Mouse (Mus musculus): ENCODE results near the gene Ins2. TPM values are rescaled to one million over a fixed set of nuclear protein-coding genes. Genes with fewer than 3 reads are reported as not detected.

Gene Ins2
- polyA plus RNA-seq, 2 experiments: 0.13 to 0.83 TPM

- H3K9ac ChIP-seq (replicated peaks): no peak overlapping the region
- no peaks in the 10 kb centered on the region for H3K36me3 ChIP-seq (replicated peaks; ENCODE audit: control insufficient read depth, insufficient read depth, low read depth)
- H3K9me3 ChIP-seq (ENCODE audit: control insufficient read depth, low read length): no peaks in the 10 kb centered on the region
- ATAC-seq (ENCODE audit: insufficient read depth) (no peak), DNase-seq (ENCODE audit: low read depth in 3 of 3, low spot score in 3 of 3) (no peak)
- TF ChIP-seq EP300 (IDR thresholded peaks at IDR 0.05; ENCODE audit: low read depth) (no peak), CTCF (IDR thresholded peaks at IDR 0.05; ENCODE audit: low read depth) (0 out of 2 replicates have a peak, but pooled peaks have one; percentile 6)
- no peaks in the 10 kb centered on the region for H3K4me1 ChIP-seq (replicated peaks; ENCODE audit: control insufficient read depth in 2 of 2, insufficient read depth in 2 of 2, low read length in 1 of 2)
- no peak overlapping the region for H3K4me3 ChIP-seq (ENCODE audit: insufficient read depth in 1 of 2, low read depth in 2 of 2, low read length in 2 of 2)
- H3K4me2 ChIP-seq (ENCODE audit: low read depth): no peak overlapping the region
- no peak overlapping the region for H3K27ac ChIP-seq
- 50% methylated on average over 3 of the region's 3 CpGs for WGBS (ENCODE audit: insufficient replicate concordance)
- H3K27me3 ChIP-seq (ENCODE audit: control insufficient read depth, insufficient read depth, low read length): no peaks in the 10 kb centered on the region
Measured at GRCm38 (mm10) chr7:142725973-142726372, 17.2 kb downstream of the Ins2 start.

GRCm38 (mm10) chr7:142720725-142721124 lies 22.5 kb downstream of the Ins2 start:
- DNase-seq (ENCODE audit: low read depth in 3 of 3, low spot score in 3 of 3): peak in 1 of 3 experiments; percentile 9
- no peak for ATAC-seq (ENCODE audit: insufficient read depth)

GRCm38 (mm10) chr7:142714783-142715498 lies 28.2 kb downstream of the Ins2 start:
- H3K4me1 ChIP-seq (replicated peaks; ENCODE audit: control insufficient read depth in 2 of 2, insufficient read depth in 2 of 2, low read length in 1 of 2): no peaks in the 10 kb centered on the region
- no peaks in the 10 kb centered on the region for H3K36me3 ChIP-seq (replicated peaks; ENCODE audit: control insufficient read depth, insufficient read depth, low read depth)
- DNase-seq (ENCODE audit: low read depth in 3 of 3, low spot score in 3 of 3) (peak in 2 of 3 experiments; percentile 17 to 19), ATAC-seq (ENCODE audit: insufficient read depth) (no peak)
- no peaks in the 10 kb centered on the region for H3K27me3 ChIP-seq (ENCODE audit: control insufficient read depth, insufficient read depth, low read length)
- TF ChIP-seq EP300 (IDR thresholded peaks at IDR 0.05; ENCODE audit: low read depth): no peak
- peak; percentile 77 for TF ChIP-seq CTCF (IDR thresholded peaks at IDR 0.05; ENCODE audit: low read depth)
- no peak overlapping the region for H3K4me2 ChIP-seq (ENCODE audit: low read depth)
- H3K9me3 ChIP-seq (ENCODE audit: control insufficient read depth, low read length): no peaks in the 10 kb centered on the region
- no peak overlapping the region for H3K4me3 ChIP-seq (ENCODE audit: insufficient read depth in 1 of 2, low read depth in 2 of 2, low read length in 2 of 2)
- no peak overlapping the region for H3K9ac ChIP-seq (replicated peaks)
- WGBS (ENCODE audit: insufficient replicate concordance): 17% methylated on average over 8 of the region's 8 CpGs
- no peak overlapping the region for H3K27ac ChIP-seq

More at GRCm38 (mm10) chr7:142720725-142721124, 22.5 kb downstream of the Ins2 start:
- H3K27me3 ChIP-seq (ENCODE audit: control insufficient read depth, insufficient read depth, low read length): no peaks in the 10 kb centered on the region
- H3K27ac ChIP-seq: no peak overlapping the region
- no peaks in the 10 kb centered on the region for H3K36me3 ChIP-seq (replicated peaks; ENCODE audit: control insufficient read depth, insufficient read depth, low read depth)
- H3K9ac ChIP-seq (replicated peaks): no peak overlapping the region
- H3K4me3 ChIP-seq (ENCODE audit: insufficient read depth in 1 of 2, low read depth in 2 of 2, low read length in 2 of 2): no peak overlapping the region
- no peak overlapping the region for H3K4me2 ChIP-seq (ENCODE audit: low read depth)
- no peaks in the 10 kb centered on the region for H3K4me1 ChIP-seq (replicated peaks; ENCODE audit: control insufficient read depth in 2 of 2, insufficient read depth in 2 of 2, low read length in 1 of 2)
- peak; percentile 72 for TF ChIP-seq CTCF (IDR thresholded peaks at IDR 0.05; ENCODE audit: low read depth)
- TF ChIP-seq EP300 (IDR thresholded peaks at IDR 0.05; ENCODE audit: low read depth): no peak
- WGBS (ENCODE audit: insufficient replicate concordance): 1% methylated on average over 2 of the region's 2 CpGs
- no peaks in the 10 kb centered on the region for H3K9me3 ChIP-seq (ENCODE audit: control insufficient read depth, low read length)

GRCm38 (mm10) chr7:142706873-142707272 lies 36.3 kb downstream of the Ins2 start:
- H3K9ac ChIP-seq (replicated peaks): no peak overlapping the region
- WGBS (ENCODE audit: insufficient replicate concordance): 72% methylated on average over 2 of the region's 2 CpGs
- no peak for DNase-seq (ENCODE audit: low read depth in 3 of 3, low spot score in 3 of 3)

GRCm38 (mm10) chr7:142699334-142699860 lies 43.8 kb downstream of the Ins2 start:
- no peak for ATAC-seq (ENCODE audit: insufficient read depth)
- Histone ChIP-seq H3K4me1 (replicated peaks; ENCODE audit: control insufficient read depth in 2 of 2, insufficient read depth in 2 of 2, low read length in 1 of 2) (no peaks in the 10 kb centered on the region), H3K4me2 (ENCODE audit: low read depth) (no peak overlapping the region), H3K4me3 (ENCODE audit: insufficient read depth in 1 of 2, low read depth in 2 of 2, low read length in 2 of 2) (no peak overlapping the region), H3K27me3 (ENCODE audit: control insufficient read depth, insufficient read depth, low read length) (no peaks in the 10 kb centered on the region), H3K9ac (replicated peaks) (no peak overlapping the region), H3K9me3 (ENCODE audit: control insufficient read depth, low read length) (no peaks in the 10 kb centered on the region), H3K36me3 (replicated peaks; ENCODE audit: control insufficient read depth, insufficient read depth, low read depth) (no peaks in the 10 kb centered on the region), H3K27ac (no peak overlapping the region)
- no peak for DNase-seq (ENCODE audit: low read depth in 3 of 3, low spot score in 3 of 3)
- no peak for TF ChIP-seq CTCF (IDR thresholded peaks at IDR 0.05; ENCODE audit: low read depth)
- TF ChIP-seq EP300 (IDR thresholded peaks at IDR 0.05; ENCODE audit: low read depth): no peak
- 49% methylated on average over 5 of the region's 5 CpGs for WGBS (ENCODE audit: insufficient replicate concordance)

More at GRCm38 (mm10) chr7:142706873-142707272, 36.3 kb downstream of the Ins2 start:
- no peak overlapping the region for H3K27ac ChIP-seq
- no peak overlapping the region for H3K4me3 ChIP-seq (ENCODE audit: insufficient read depth in 1 of 2, low read depth in 2 of 2, low read length in 2 of 2)
- no peaks in the 10 kb centered on the region for H3K9me3 ChIP-seq (ENCODE audit: control insufficient read depth, low read length)
- no peak overlapping the region for H3K4me2 ChIP-seq (ENCODE audit: low read depth)
- TF ChIP-seq CTCF (IDR thresholded peaks at IDR 0.05; ENCODE audit: low read depth) (no peak), EP300 (IDR thresholded peaks at IDR 0.05; ENCODE audit: low read depth) (no peak)
- no peaks in the 10 kb centered on the region for H3K4me1 ChIP-seq (replicated peaks; ENCODE audit: control insufficient read depth in 2 of 2, insufficient read depth in 2 of 2, low read length in 1 of 2)
- no peaks in the 10 kb centered on the region for H3K36me3 ChIP-seq (replicated peaks; ENCODE audit: control insufficient read depth, insufficient read depth, low read depth)
- ATAC-seq (ENCODE audit: insufficient read depth): no peak
- no peaks in the 10 kb centered on the region for H3K27me3 ChIP-seq (ENCODE audit: control insufficient read depth, insufficient read depth, low read length)
